ENCODE assay signal across 8 mouse cellular contexts in genomic region chr5:24685366-24686093, GRCm38 (mm10). TPM values are rescaled to one million over a fixed set of nuclear protein-coding genes. Genes with fewer than 3 reads are reported as not detected.
DNase-seq lines count a peak whose midpoint lies in the region; ATAC-seq lines count a peak whose summit lies in the region.

Gene Nub1, plus strand, starts transcription at chr5:24685532.

- peak within 1 kb of the TSS; percentile 82 for H3K4me2 ChIP-seq in lung, embryonic 16.5 days (ENCODE audit: low read depth, low read length)

- H3K27me3 ChIP-seq in lung, embryonic 16.5 days (ENCODE audit: control insufficient read depth, insufficient read depth, low read depth, low read length) = no peaks in the 10 kb centered on the region

- H3K9me3 ChIP-seq in lung, embryonic 16.5 days (ENCODE audit: control insufficient read depth, low read length) = no peaks in the 10 kb centered on the region

- H3K4me3 ChIP-seq in lung, embryonic 16.5 days (ENCODE audit: low read length) = peak within 1 kb of the TSS; percentile 91

- under 1% methylated on average over 52 of the region's 53 CpGs for WGBS in lung, embryonic 16.5 days

- peaks cover 16% of the 10 kb centered on the region for H3K4me1 ChIP-seq in lung, embryonic 16.5 days (replicated peaks; ENCODE audit: control insufficient read depth, insufficient read depth, low read length)

- peak; percentile 99 for DNase-seq in MEL-GATA-1-ER (ENCODE audit: extremely low read depth, low read depth)
- peak; percentile 97 for DNase-seq in cerebellum, adult 8-10 months
- peak; percentile 99 for DNase-seq in forelimb bud, embryonic 11.5 days (ENCODE audit: low read depth, low spot score)
- DNase-seq in layer of hippocampus, adult 9-10 months (ENCODE audit: low spot score) = peak; percentile 84
- peak; percentile 95 for DNase-seq in ovary, postnatal 10 days (ENCODE audit: low spot score)
- peak; percentile 98 to 99 for DNase-seq in thymus, postnatal 10 days (ENCODE audit: low spot score in 2 of 2)

- peaks cover 7% of the 10 kb centered on the region for H3K36me3 ChIP-seq in lung, embryonic 16.5 days (ENCODE audit: control insufficient read depth, insufficient read depth, low read length)

- peak within 1 kb of the TSS; percentile 100 for H3K27ac ChIP-seq in lung, embryonic 16.5 days (ENCODE audit: low read length)

- H3K9ac ChIP-seq in lung, embryonic 16.5 days (ENCODE audit: low read length) = peak within 1 kb of the TSS; percentile 80

- ATAC-seq in hematopoietic stem cell, adult 5-6 weeks (replicated peaks in 1 of 2; ENCODE audit: insufficient read depth in 1 of 2, low FRiP score in 2 of 2, low TSS enrichment in 1 of 2, low read depth in 1 of 2, poor library complexity in 2 of 2, severe bottlenecking in 2 of 2) = peak; percentile 90 to 94
- ATAC-seq in lung, embryonic 16.5 days (ENCODE audit: low read depth) = peak; percentile 98

RNA-seq across cellular contexts. Expression of gene Nub1, which starts in this region (rescaled TPM):
- total RNA-seq in hematopoietic stem cell, adult 5-6 weeks (2017) = 69.7 and 75.7 TPM in 2 replicates
- 39.0 and 40.0 TPM in 2 replicates for polyA plus RNA-seq in lung, embryonic 16.5 days (2015; fragmentation: Nextera tagmentation; extraction: Ambion mirVana)

Comparison
In these comparisons a context has a peak if more than half of its experiments do, and no peak if none do; other contexts are left out.
1. Peak in every context shown above with its lines: DNase-seq, ATAC-seq, H3K4me3 ChIP-seq and H3K27ac ChIP-seq.